Mouse (Mus musculus): Measurements from ENCODE around the gene Usp10. TPM values are rescaled to one million over a fixed set of nuclear protein-coding genes. Genes with fewer than 3 reads are reported as not detected.

Gene Usp10
- total and polyA plus RNA-seq, 3 experiments: 80.0 to 161 (median 152) TPM

GRCm38 (mm10) chr8:119986174-119986573 is 76.0 kb downstream of the Usp10 start:
- in situ Hi-C loops (cut with MboI; ENCODE audit: low pct_ligation_motif_present, low pct_unique_long_range_greater_than_20kb, low sequenced_read_pairs): no loop called here

DNA sequence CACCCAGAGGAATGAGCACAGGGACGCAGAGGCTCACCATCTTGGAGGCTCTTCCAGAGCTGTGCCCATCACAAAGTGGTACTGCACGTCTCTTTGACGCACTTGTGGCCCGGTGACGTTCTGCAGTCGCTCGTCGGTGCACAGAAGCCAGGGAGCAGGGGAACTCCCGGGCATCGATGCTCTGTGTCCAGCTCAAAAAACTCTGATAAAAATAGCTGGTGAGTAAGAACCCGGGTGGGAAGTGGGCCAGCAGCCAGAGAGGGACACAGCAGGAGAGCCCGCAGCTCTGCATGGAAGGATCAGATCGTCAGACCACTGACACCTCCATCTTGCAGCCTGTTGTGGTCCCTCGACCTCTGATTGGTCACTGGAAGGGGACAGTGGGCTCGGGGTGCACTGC is 77.9 kb downstream of the Usp10 start:
- dilution Hi-C loops (cut with MboI; ENCODE audit: extremely low pct_ligation_motif_present, extremely low pct_unique_long_range_greater_than_20kb, low sequenced_read_pairs): no loop called here
- in situ Hi-C loops (cut with MboI; ENCODE audit: low pct_ligation_motif_present, low pct_unique_long_range_greater_than_20kb, low sequenced_read_pairs): no loop called here
- H3K4me3 ChIP-seq (replicated peaks in 1 of 3; ENCODE audit: low read depth in 2 of 3, low read length in 2 of 3, poor library complexity in 1 of 3): no peak overlapping the region
- no peak overlapping the region for H3K9ac ChIP-seq (ENCODE audit: insufficient read depth, low read depth)
- no peaks in the 10 kb centered on the region for H3K9me3 ChIP-seq (replicated peaks; ENCODE audit: low read length)
- no peak overlapping the region for H3K27ac ChIP-seq (ENCODE audit: insufficient read depth, low read depth)
- no peaks in the 10 kb centered on the region for H3K36me3 ChIP-seq (replicated peaks in 1 of 2; ENCODE audit: control insufficient read depth in 1 of 2, insufficient read depth in 1 of 2, low read length in 1 of 2)
- TF ChIP-seq MYC (IDR thresholded peaks at IDR 0.05; ENCODE audit: low read depth, low read length) (no peak), USF1 (IDR thresholded peaks at IDR 0.05; ENCODE audit: low read depth, low read length) (no peak), MEF2A (IDR thresholded peaks at IDR 0.05; ENCODE audit: borderline replicate concordance, low read depth, low read length) (peak; percentile 65), TBP (conservative IDR thresholded peaks at IDR 0.05; ENCODE audit: low read depth, low read length) (no peak)
- H3K27me3 ChIP-seq (replicated peaks): peaks cover 45% of the 10 kb centered on the region
- peak overlapping the region; percentile 11; the same call in 1 of the 2 replicates for H3K4me2 ChIP-seq (ENCODE audit: insufficient read depth, low read depth, poor library complexity, severe bottlenecking)
- H3K79me2 ChIP-seq (replicated peaks; ENCODE audit: control insufficient read depth, extremely low read depth, insufficient read depth, poor library complexity, severe bottlenecking): no peaks in the 10 kb centered on the region
- H3K4me1 ChIP-seq (ENCODE audit: control insufficient read depth in 1 of 2, insufficient read depth in 2 of 2): peaks cover 2% of the 10 kb centered on the region in 2 experiments; a peak in 2 of 4 replicates
- DNase-seq (ENCODE audit: extremely low read depth): no peak

More at GRCm38 (mm10) chr8:119986174-119986573, 76.0 kb downstream of the Usp10 start:
- Histone ChIP-seq H3K4me2 (ENCODE audit: insufficient read depth, low read depth, poor library complexity, severe bottlenecking) (no peak overlapping the region), H3K4me1 (ENCODE audit: control insufficient read depth in 1 of 2, insufficient read depth in 2 of 2) (peaks cover 2% of the 10 kb centered on the region in 2 experiments; a peak in 2 of 4 replicates), H3K9ac (ENCODE audit: insufficient read depth, low read depth) (no peak overlapping the region), H3K36me3 (replicated peaks in 1 of 2; ENCODE audit: control insufficient read depth in 1 of 2, insufficient read depth in 1 of 2, low read length in 1 of 2) (no peaks in the 10 kb centered on the region), H3K9me3 (replicated peaks; ENCODE audit: low read length) (no peaks in the 10 kb centered on the region), H3K27ac (ENCODE audit: insufficient read depth, low read depth) (no peak overlapping the region), H3K79me2 (replicated peaks; ENCODE audit: control insufficient read depth, extremely low read depth, insufficient read depth, poor library complexity, severe bottlenecking) (no peaks in the 10 kb centered on the region), H3K4me3 (replicated peaks in 1 of 3; ENCODE audit: low read depth in 2 of 3, low read length in 2 of 3, poor library complexity in 1 of 3) (no peak overlapping the region), H3K27me3 (replicated peaks) (peaks cover 32% of the 10 kb centered on the region)
- dilution Hi-C loops (cut with MboI; ENCODE audit: extremely low pct_ligation_motif_present, extremely low pct_unique_long_range_greater_than_20kb, low sequenced_read_pairs): no loop called here
- TF ChIP-seq IRF4 (IDR thresholded peaks at IDR 0.05; ENCODE audit: low read depth, low read length) (0 out of 2 replicates have a peak, but pooled peaks have one; percentile 24), CHD2 (IDR thresholded peaks at IDR 0.05; ENCODE audit: low read length) (0 out of 2 replicates have a peak, but pooled peaks have one; percentile 17), MAX (IDR thresholded peaks at IDR 0.05; ENCODE audit: low read length) (no peak), MXI1 (IDR thresholded peaks at IDR 0.05; ENCODE audit: low read depth, low read length) (no peak), SMC3 (IDR thresholded peaks at IDR 0.05; ENCODE audit: low read depth, low read length) (no peak), BHLHE40 (IDR thresholded peaks at IDR 0.05; ENCODE audit: low read depth, low read length) (peak; percentile 51; the same call in 1 of the 2 replicates)
- DNase-seq (ENCODE audit: extremely low read depth): no peak

DNA sequence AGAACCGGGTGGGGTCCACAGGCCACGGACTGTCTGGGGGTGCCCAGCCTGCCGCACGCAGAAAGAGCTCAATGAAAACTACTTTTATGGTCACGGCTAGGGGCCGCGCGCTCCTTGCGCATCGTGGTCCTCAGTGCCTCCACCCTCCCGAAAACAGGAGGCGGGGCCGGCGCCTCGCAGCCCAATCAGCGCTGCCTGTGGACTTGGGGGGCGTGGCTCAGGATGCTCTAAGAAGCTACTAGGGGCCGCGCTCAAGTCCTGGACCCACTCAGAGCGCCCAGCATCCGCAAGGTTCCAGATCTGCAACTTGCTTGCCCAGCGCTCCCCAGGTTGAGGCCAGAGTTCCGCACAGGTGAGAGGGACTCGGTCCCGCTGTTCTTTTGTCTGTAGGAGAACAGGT is 82.1 kb downstream of the Usp10 start, which contains the start of gene Crispld2:
Gene Crispld2 (plus strand): TSS at position 190 of the 400 bp plus-strand sequence.
- Histone ChIP-seq H3K4me1 (ENCODE audit: control insufficient read depth in 1 of 2, insufficient read depth in 2 of 2) (peaks cover 0 to 2% of the 10 kb centered on the region in 2 experiments; a peak in 2 of 4 replicates), H3K27ac (ENCODE audit: insufficient read depth, low read depth) (no peak within 1 kb of the TSS), H3K4me3 (replicated peaks in 1 of 3; ENCODE audit: low read depth in 2 of 3, low read length in 2 of 3, poor library complexity in 1 of 3) (no peak within 1 kb of the TSS), H3K36me3 (replicated peaks in 1 of 2; ENCODE audit: control insufficient read depth in 1 of 2, insufficient read depth in 1 of 2, low read length in 1 of 2) (no peaks in the 10 kb centered on the region), H3K9me3 (replicated peaks; ENCODE audit: low read length) (no peaks in the 10 kb centered on the region), H3K4me2 (ENCODE audit: insufficient read depth, low read depth, poor library complexity, severe bottlenecking) (no peak within 1 kb of the TSS), H3K9ac (ENCODE audit: insufficient read depth, low read depth) (no peak within 1 kb of the TSS), H3K79me2 (replicated peaks; ENCODE audit: control insufficient read depth, extremely low read depth, insufficient read depth, poor library complexity, severe bottlenecking) (no peaks in the 10 kb centered on the region), H3K27me3 (replicated peaks) (peaks cover 83% of the 10 kb centered on the region)
- dilution Hi-C loops (cut with MboI; ENCODE audit: extremely low pct_ligation_motif_present, extremely low pct_unique_long_range_greater_than_20kb, low sequenced_read_pairs): no loop called here
- DNase-seq (ENCODE audit: extremely low read depth): no peak
- no peak for TF ChIP-seq USF1 (IDR thresholded peaks at IDR 0.05; ENCODE audit: low read depth, low read length)
- no peak for TF ChIP-seq POLR2A (IDR thresholded peaks at IDR 0.05; ENCODE audit: low read depth, low read length)
- in situ Hi-C loops (cut with MboI; ENCODE audit: low pct_ligation_motif_present, low pct_unique_long_range_greater_than_20kb, low sequenced_read_pairs): no loop called here

All from CH12.LX (cell line).